Mouse (Mus musculus) testis, adult 2 months (tissue): ENCODE measurements around the gene Dusp5. TPM values are rescaled to one million over a fixed set of nuclear protein-coding genes. Genes with fewer than 3 reads are reported as not detected.
"Not testable (repeated sequence)": the region's sequence is repeated elsewhere in the genome, so short reads cannot be mapped to it uniquely, and the experiment has no call there.

Experiments
- H3K27ac ChIP-seq: fragments of 200-500 bp; 2 replicates; pipeline ENCODE4 v1.5.1; 2012; ENCODE audit warnings: low read depth, low read length; ENCODE audit not compliant: control insufficient read depth, insufficient read depth
- H3K27me3 ChIP-seq: fragments of 200-500 bp; 2 replicates; pipeline ENCODE4 v1.6.1; 2012; ENCODE audit warnings: mild to moderate bottlenecking, low read length, moderate library complexity; ENCODE audit not compliant: control insufficient read depth, insufficient read depth
- H3K36me3 ChIP-seq: fragments of 200-500 bp; 2 replicates; pipeline ENCODE4 v1.6.1; 2012; ENCODE audit warnings: mild to moderate bottlenecking, low read length; ENCODE audit not compliant: control insufficient read depth, insufficient read depth
- H3K4me1 ChIP-seq: fragments of 200-500 bp; 2 replicates; pipeline ENCODE4 v1.6.1; 2012; ENCODE audit warnings: low read length; ENCODE audit not compliant: control insufficient read depth, insufficient read depth
- H3K4me3 ChIP-seq: fragments of 200-500 bp; 2 replicates; pipeline ENCODE4 v1.5.1; 2012; ENCODE audit warnings: low read depth, mild to moderate bottlenecking, low read length, moderate library complexity, mixed read lengths; ENCODE audit not compliant: control insufficient read depth
- CTCF ChIP-seq: fragments of 200-500 bp; IDR thresholded peaks from 2 replicates; pipeline ENCODE4 v1.5.1; 2012; ENCODE audit warnings: low read depth, mild to moderate bottlenecking, inconsistent platforms, low read length, moderate library complexity; ENCODE audit not compliant: control insufficient read depth, insufficient read depth, insufficient replicate concordance
- POLR2A ChIP-seq: fragments of 200-500 bp; IDR thresholded peaks from 2 replicates; pipeline ENCODE4 v1.6.1; 2012; ENCODE audit warnings: low read depth, mild to moderate bottlenecking, inconsistent platforms, low read length, moderate library complexity; ENCODE audit not compliant: control insufficient read depth
- polyA plus RNA-seq: library from polyadenylated mRNA; depleted of rRNA; stranded (reverse); fragments of >200 nt; gene quantifications from 2 replicates; pipeline ENCODE4 v1.2.3, GENCODE M21; 2012; rRNA removed

Gene Dusp5
- polyA plus RNA-seq, 1 experiment, result 6.7 TPM

DNA sequence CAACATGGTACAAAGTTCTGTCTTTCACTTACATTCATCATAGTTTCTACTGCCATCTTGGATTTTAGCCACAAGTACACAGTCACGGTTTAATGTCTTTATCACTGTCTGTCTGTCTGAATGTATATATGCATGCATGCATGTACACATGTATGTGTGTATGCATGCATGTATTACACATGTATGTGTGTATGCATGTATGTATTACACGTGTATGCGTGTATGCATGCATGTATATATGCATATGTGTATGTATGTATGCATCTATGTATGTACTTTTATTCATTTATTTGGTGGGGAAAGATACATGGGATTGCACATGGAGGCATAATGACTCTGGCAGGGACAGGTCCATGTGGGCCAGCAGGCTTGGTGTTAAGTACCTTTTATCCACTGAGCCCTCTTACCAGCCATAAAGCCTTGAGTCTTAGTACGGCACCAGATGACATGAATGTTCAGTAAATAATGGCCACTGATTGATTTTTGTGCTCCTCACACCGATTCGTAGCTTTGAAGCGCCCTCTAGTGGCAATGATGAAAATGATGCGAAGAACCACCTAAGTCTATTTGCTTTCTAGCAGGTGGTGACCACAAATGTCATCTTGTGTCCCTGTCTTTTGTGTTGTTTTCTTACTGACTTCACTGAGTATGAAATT, 49.8 kb downstream of the Dusp5 start:
- no peaks in the 10 kb centered on the region for H3K27me3 ChIP-seq
- no peaks in the 10 kb centered on the region; the same call in 1 of the 2 replicates for H3K4me1 ChIP-seq
- H3K27ac ChIP-seq, result no peak overlapping the region
- TF ChIP-seq POLR2A (no peak), CTCF (peak; percentile 18; the same call in 1 of the 2 replicates)
- no peaks in the 10 kb centered on the region for H3K36me3 ChIP-seq
- no peak overlapping the region for H3K4me3 ChIP-seq

DNA sequence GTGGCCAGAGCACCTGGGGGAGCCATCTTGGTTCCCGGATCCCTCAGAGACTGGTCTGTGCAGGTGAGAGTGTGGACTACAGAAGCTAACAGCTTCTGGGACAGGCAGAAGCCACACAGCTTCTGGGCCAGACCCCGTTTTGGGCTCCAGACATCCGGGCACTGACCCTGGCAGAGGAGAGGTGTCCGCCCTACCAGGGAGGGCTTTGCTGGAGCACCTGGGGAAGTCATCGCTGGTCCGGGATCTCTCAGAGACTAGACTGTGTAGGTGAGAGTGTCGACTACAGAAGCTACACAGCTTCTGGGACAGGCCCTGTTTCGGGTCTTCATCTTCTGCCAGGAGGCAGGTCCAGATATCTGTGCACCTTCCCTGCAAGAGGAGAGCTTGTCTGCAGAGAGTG, 51.4 kb downstream of the Dusp5 start:
- H3K36me3 ChIP-seq, H3K27me3 ChIP-seq, H3K4me1 ChIP-seq, H3K4me3 ChIP-seq, H3K27ac ChIP-seq: not testable (repeated sequence)

DNA sequence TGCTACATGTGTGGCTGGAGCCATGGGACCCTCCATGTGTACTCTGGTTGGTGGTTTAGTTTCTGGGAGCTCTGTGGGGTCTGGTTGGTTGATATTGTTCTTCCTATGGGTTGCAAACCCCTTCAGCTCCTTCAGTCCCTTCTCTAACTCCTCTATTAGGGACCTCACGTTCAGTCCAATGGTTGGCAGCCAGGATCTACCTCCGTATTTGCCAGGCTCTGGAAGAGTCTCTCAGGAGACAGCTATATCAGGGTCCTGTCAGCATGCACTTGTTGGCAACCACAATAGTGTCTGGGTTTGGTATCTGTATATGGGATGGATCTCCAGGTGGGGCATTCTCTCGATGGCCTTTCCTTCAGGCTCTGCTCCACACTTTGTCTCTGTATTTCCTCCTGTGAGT, 58.8 kb downstream of the Dusp5 start:
- H3K36me3 ChIP-seq, H3K27me3 ChIP-seq, H3K4me1 ChIP-seq, H3K27ac ChIP-seq, H3K4me3 ChIP-seq: not testable (repeated sequence)

DNA sequence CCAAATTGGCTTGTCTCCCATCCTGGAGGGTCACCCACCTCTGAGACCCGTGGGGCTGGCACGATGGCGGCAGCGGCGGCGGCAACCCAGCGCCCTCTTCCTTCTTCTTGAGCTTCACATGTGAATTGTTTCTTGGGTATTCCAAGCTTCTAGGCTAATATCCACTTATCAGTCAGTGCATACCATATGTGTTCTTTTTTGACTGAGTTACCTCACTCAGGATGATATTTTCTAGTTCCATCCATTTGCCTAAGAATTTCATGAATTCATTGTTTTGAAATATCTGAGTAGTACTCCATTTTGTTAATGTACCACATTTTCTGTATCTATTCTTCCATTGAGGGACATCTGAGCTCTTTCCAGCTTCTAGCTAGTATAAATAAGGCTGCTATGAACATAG, 60.1 kb downstream of the Dusp5 start, which contains the start of gene Nutf2-ps1:
TSS of gene Nutf2-ps1 (minus strand) at position 101 of the 400 bp plus-strand sequence.
- H3K4me3 ChIP-seq, H3K36me3 ChIP-seq, H3K27me3 ChIP-seq, H3K27ac ChIP-seq, H3K4me1 ChIP-seq: not testable (repeated sequence)

Other genes starting within 250 kb of the Dusp5 start
- 54.8 and 55.6 TPM in 2 replicates for gene Mxi1, start 218.6 kb upstream of the Dusp5 start, polyA plus RNA-seq
- not detected in 2 replicates for gene Gm10197, start 157.3 kb upstream of the Dusp5 start, polyA plus RNA-seq
- 9.1 and 12.2 TPM in 2 replicates for gene Smndc1, start 138.5 kb upstream of the Dusp5 start, polyA plus RNA-seq
- 28.5 and 34.0 TPM in 2 replicates for gene Nutf2-ps1, start 60.0 kb downstream of the Dusp5 start, polyA plus RNA-seq
- 8.1 and 10.0 TPM in 2 replicates for gene Smc3, start 71.3 kb downstream of the Dusp5 start, polyA plus RNA-seq
- 0.71 and 0.78 TPM in 2 replicates for gene Rbm20, start 148.2 kb downstream of the Dusp5 start, polyA plus RNA-seq